Mouse (Mus musculus) forelimb bud, embryonic 11.5 days (tissue): ENCODE measurements at regions not wholly inside any gene's neighbourhood (a gene's known extent, or its start where the extent isn't known, plus 50 kb on each side); places are given as distances from the start of the nearest gene placed in this dataset.
"Not testable (repeated sequence)": the region's sequence is repeated elsewhere in the genome, so short reads cannot be mapped to it uniquely, and the experiment has no call there.

ENCODE experiments used
- DNase-seq: peaks from one replicate; pipeline ENCODE4 v3.0.0-alpha.2; 2012; ENCODE audit warnings: low read depth, low spot score

- DNase-seq, result no peak
Measured at GRCm38 (mm10) chr11:93653401-93653800, 232.2 kb downstream of the Utp18 start.

DNA sequence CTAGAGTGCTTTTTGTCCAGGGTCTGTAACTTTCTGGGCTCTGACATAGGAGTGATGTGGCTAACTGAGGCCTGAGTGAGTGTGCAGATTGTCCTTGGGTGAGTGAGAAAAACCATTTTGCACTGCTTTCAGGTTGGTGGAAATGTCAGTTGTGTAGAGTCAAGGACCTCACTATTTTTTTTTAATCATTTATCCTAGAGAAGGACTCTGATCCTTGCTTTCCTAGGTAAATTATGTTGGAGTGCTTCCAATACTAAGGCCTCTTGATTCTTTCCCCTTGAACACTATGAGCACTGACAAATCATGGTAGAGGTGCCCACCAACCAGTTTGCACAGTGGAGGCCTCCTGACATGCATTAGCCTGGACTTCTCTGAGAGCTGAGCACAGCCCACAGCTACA, 233.6 kb downstream of the Utp18 start:
- DNase-seq, result not testable (repeated sequence)
